Mouse (Mus musculus) G1E (cell line): Measurements from ENCODE around the gene Peak1. TPM values are rescaled to one million over a fixed set of nuclear protein-coding genes. Genes with fewer than 3 reads are reported as not detected.

ENCODE experiments used
- ATAC-seq: 2 replicates; pipeline ENCODE4 v1.8.0; 2016; ENCODE audit warnings: mild to moderate bottlenecking; ENCODE audit not compliant: insufficient number of reproducible peaks, poor library complexity, low FRiP score, severe bottlenecking; ENCODE audit errors: extremely low read depth
- DNase-seq: peaks from one replicate; pipeline ENCODE4 v3.0.0; 2012; ENCODE audit warnings: low spot score
- H3K27me3 ChIP-seq: 2 replicates; pipeline ENCODE4 v1.6.1; 2012; ENCODE audit warnings: mild to moderate bottlenecking, low read length, inconsistent platforms; ENCODE audit not compliant: insufficient read depth
- H3K36me3 ChIP-seq: replicated peaks from 2 replicates; pipeline ENCODE3; 2012; ENCODE audit warnings: mild to moderate bottlenecking, inconsistent platforms
- H3K4me1 ChIP-seq: 2 replicates; pipeline ENCODE4 v1.6.1; 2012; ENCODE audit warnings: low read depth, low read length, inconsistent platforms, mixed read lengths; ENCODE audit not compliant: insufficient read depth
- H3K4me3 ChIP-seq: 2 replicates; pipeline ENCODE4 v1.5.1; 2012; ENCODE audit warnings: low read depth, mild to moderate bottlenecking, inconsistent platforms, low read length, moderate library complexity, mixed read lengths
- H3K9me3 ChIP-seq: replicated peaks from 2 replicates; pipeline ENCODE4 v1.6.1; 2012; ENCODE audit warnings: inconsistent platforms
- CTCF ChIP-seq: IDR thresholded peaks from 2 replicates; pipeline ENCODE4 v1.5.1; 2012; ENCODE audit warnings: low read depth, low read length, inconsistent platforms, mixed read lengths
- GATA1 ChIP-seq: IDR thresholded peaks from 2 replicates; pipeline ENCODE4 v1.6.1; 2012; ENCODE audit warnings: borderline replicate concordance, low read length, inconsistent platforms, mixed read lengths
- GATA2 ChIP-seq: IDR thresholded peaks from 2 replicates; pipeline ENCODE4 v1.6.1; 2012; ENCODE audit warnings: low read depth, low read length, inconsistent platforms, borderline replicate concordance
- POLR2AphosphoS5 ChIP-seq: IDR thresholded peaks from 2 replicates; pipeline ENCODE4 v1.6.1; 2012; ENCODE audit warnings: low read depth, low read length, inconsistent platforms; ENCODE audit not compliant: insufficient replicate concordance
- TAL1 ChIP-seq: conservative IDR thresholded peaks from 2 replicates; pipeline ENCODE4 v1.6.1; 2012; ENCODE audit warnings: low read depth, low read length, inconsistent platforms, mixed read lengths
- polyA plus RNA-seq: library from polyadenylated mRNA; stranded (reverse); fragments of >175 nt; gene quantifications from 2 replicates; pipeline ENCODE4 v1.2.3, GENCODE M21; 2012
- total RNA-seq, 2 experiments: library from RNA; stranded (forward) in 1 of 2; stranded (reverse) in 1 of 2; fragments of 200-1000 nt in 1 of 2; fragments of >200 nt in 1 of 2; fragmentation: Nextera tagmentation in 1 of 2; gene quantifications; 2 replicates each; pipeline ENCODE4 v1.2.3; 2014 to 2017

Gene Peak1
- total and polyA plus RNA-seq, 3 experiments, result 3.1 to 22.5 (median 11.6) TPM

DNA sequence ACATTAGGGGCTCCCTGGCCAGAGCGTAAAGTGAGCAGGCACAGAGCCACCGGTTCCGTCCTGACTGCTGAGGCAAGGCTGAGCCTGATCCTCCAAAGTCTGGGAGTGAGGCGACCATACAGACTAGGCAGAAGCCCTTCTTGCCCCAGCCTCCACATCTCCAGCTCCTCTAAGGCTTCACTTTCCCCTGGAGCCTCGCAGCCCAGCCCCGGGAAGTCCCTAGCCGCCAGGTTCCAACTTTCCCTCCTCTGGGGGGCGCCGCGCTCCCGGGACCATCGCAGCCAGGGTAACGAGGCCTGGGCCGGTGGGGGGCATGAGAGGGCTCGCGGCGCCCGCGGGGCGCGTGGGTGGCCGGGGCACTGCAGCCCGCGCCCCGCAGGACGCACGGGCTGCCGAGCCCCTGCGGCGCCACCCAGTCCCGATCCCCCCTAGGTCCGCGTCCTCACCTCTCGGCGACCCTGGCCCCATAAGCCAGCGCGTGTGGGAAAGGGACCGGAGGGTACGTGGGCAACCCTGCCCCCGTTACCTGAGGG is 386 bp downstream of the Peak1 start:
- DNase-seq, result peak; percentile 49
- Histone ChIP-seq H3K27me3 (no peaks in the 10 kb centered on the region), H3K9me3 (no peaks in the 10 kb centered on the region), H3K36me3 (peaks cover 10% of the 10 kb centered on the region), H3K4me3 (peak overlapping the region; percentile 98), H3K4me1 (peaks cover 38% of the 10 kb centered on the region)
- TF ChIP-seq TAL1, result no peak
- TF ChIP-seq CTCF, result no peak
- no peak for TF ChIP-seq GATA1
- no peak for TF ChIP-seq GATA2
- no peak for TF ChIP-seq POLR2AphosphoS5
- ATAC-seq, result no peak

DNA sequence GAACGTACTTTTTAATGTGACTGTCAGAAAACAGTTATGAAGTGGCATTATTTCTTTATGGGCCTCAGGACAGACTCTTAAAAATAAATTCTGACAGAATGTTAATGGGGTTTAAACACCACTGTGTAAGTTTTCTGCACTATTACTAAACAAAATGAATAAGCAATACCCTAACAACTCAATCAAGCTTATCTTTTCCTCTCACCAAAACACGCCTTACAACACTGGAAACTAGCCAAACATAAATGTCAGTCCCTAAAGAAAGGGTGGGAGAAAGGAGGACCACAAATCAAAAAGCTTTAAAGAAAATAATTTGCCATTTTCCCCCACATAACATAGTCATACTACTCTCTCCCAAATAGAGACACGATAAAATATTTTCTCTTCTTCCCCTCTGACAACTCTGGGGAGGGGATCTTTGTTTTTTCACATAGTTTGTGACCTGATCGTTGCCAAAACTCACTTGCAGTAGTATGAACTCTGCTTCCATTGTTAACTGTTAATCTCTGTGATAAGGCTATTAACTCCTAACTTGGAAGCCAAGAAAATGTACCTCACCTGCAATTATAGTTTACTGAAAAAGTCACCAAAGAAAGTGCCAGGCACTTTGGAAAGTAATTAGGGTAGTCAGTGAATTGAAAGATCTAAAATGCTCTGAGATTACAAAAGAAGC is 1.8 kb downstream of the Peak1 start:
- no peaks in the 10 kb centered on the region for H3K9me3 ChIP-seq
- no peak overlapping the region for H3K4me3 ChIP-seq
- DNase-seq (no peak), ATAC-seq (no peak)
- TF ChIP-seq GATA1, result no peak
- no peak for TF ChIP-seq CTCF
- TF ChIP-seq POLR2AphosphoS5, result no peak
- no peak for TF ChIP-seq TAL1
- no peak for TF ChIP-seq GATA2
- no peaks in the 10 kb centered on the region for H3K27me3 ChIP-seq
- H3K4me1 ChIP-seq, result peaks cover 30% of the 10 kb centered on the region
- peaks cover 2% of the 10 kb centered on the region for H3K36me3 ChIP-seq

DNA sequence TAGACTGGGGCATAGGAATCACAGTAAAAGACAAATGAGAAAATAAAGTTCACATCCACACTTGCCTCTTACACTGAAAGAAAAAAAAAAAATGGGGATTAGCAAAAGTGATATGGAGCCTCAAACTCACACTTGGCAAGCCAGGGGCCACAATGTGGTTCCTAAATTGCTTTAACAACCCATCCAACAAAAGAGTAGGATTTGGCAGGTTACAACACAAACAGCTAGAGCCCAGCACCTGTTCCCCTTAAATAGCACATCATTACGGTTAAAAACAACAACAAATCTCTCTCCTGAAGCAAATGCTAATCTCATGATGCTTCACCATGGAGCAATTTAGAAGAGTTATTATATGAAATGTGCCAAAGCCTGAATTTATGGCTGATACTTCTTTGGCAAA is 2.5 kb downstream of the Peak1 start:
- no peaks in the 10 kb centered on the region for H3K9me3 ChIP-seq
- DNase-seq (no peak), ATAC-seq (no peak)
- no peaks in the 10 kb centered on the region for H3K27me3 ChIP-seq
- no peak overlapping the region for H3K4me3 ChIP-seq
- peaks cover 24% of the 10 kb centered on the region for H3K4me1 ChIP-seq
- no peak for TF ChIP-seq TAL1
- TF ChIP-seq CTCF, result no peak
- TF ChIP-seq GATA2, result no peak
- TF ChIP-seq POLR2AphosphoS5, result no peak
- no peak for TF ChIP-seq GATA1
- no peaks in the 10 kb centered on the region for H3K36me3 ChIP-seq

DNA sequence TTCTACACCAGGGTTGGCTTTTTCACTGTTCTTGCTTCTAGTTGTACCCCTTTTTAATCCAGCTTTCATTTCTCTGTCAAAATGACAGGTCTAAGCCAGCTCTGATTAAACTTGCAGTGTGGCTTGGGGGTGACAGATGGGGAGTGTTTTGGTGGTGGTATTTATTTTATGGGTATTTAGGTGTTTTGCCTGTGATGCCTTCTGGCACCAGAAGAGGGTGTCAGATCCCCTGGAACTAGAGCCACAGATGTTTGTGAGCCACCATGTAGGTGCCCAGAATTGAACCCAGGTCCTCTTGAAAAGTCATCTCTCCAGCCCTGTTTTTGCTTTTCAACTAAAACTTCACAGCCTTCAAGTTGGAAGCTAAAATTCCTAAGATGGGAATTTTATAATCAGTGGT is 3.5 kb downstream of the Peak1 start:
- TF ChIP-seq GATA2 (no peak), TAL1 (no peak), POLR2AphosphoS5 (no peak), GATA1 (no peak), CTCF (no peak)

DNA sequence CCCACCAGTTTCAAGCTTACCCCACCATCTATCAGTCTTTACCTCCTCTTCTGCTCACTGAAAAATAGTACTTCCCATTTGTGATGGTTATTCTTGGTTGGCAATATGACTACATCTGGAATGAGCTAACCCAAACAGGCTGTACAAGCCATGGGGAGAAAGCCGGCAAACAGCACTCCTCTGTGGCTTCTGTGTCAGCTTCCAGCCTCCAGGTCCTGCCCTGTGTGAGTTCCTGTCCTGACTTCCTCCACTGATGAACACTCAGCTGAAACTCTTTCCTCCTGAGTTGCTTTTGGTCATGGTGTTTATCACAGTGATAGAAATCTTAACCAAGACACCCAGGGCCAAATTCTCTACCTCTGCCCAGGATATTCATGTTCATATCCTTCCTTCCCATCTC is 5.2 kb downstream of the Peak1 start:
- TF ChIP-seq CTCF (no peak), GATA1 (no peak), POLR2AphosphoS5 (no peak), GATA2 (no peak), TAL1 (no peak)
- Histone ChIP-seq H3K4me3 (no peak overlapping the region), H3K27me3 (no peaks in the 10 kb centered on the region), H3K4me1 (peaks cover 16% of the 10 kb centered on the region), H3K36me3 (peaks cover 5% of the 10 kb centered on the region), H3K9me3 (no peaks in the 10 kb centered on the region)
- DNase-seq, result no peak
- ATAC-seq, result no peak

More for the DNA sequence above, 3.5 kb downstream of the Peak1 start:
- H3K36me3 ChIP-seq, result peaks cover 2% of the 10 kb centered on the region
- peaks cover 17% of the 10 kb centered on the region for H3K4me1 ChIP-seq
- no peaks in the 10 kb centered on the region for H3K27me3 ChIP-seq
- H3K4me3 ChIP-seq, result no peak overlapping the region
- ATAC-seq (no peak), DNase-seq (no peak)
- no peaks in the 10 kb centered on the region for H3K9me3 ChIP-seq

DNA sequence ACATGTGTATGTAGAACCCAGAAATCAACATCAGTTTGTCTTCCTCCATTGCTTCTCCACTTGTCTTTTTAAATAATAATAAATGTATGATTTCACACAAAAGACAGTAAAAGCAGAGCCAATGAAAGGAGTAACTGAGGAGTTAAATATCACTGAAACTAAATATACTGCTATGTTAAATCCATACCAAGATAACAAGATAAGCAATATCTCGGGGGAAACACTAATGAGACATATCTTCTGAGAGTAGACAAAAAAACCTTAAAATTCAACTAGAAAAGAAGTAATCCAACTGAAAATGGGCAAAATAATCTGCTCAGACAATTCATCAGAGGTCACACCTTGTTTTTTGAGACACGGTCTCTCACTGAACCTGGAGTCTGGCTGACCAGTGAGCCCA is 7.9 kb downstream of the Peak1 start:
- DNase-seq (no peak), ATAC-seq (no peak)
- no peaks in the 10 kb centered on the region for H3K27me3 ChIP-seq
- TF ChIP-seq GATA1 (no peak), POLR2AphosphoS5 (no peak), TAL1 (no peak), GATA2 (no peak), CTCF (no peak)
- no peak overlapping the region for H3K4me3 ChIP-seq
- peaks cover 5% of the 10 kb centered on the region for H3K36me3 ChIP-seq
- H3K9me3 ChIP-seq, result no peaks in the 10 kb centered on the region
- H3K4me1 ChIP-seq, result peaks cover 13% of the 10 kb centered on the region
